Mouse (Mus musculus) left cerebral cortex, adult 18-20 months (tissue): ENCODE measurements around the gene Myo1b. TPM values are rescaled to one million over a fixed set of nuclear protein-coding genes. Genes with fewer than 3 reads are reported as not detected.

Source experiments
- DNase-seq, 2 experiments: peaks; one replicate each; pipeline ENCODE4 v3.0.0; 2021 to 2022; ENCODE audit warnings: low spot score in 2 of 2, mixed read lengths in 1 of 2
- total RNA-seq, 2 experiments: library from RNA; stranded (reverse); gene quantifications; 2 replicates each; pipeline ENCODE4 v1.2.3; 2021

The Myo1b gene
- total RNA-seq, 2 experiments from 2014 or later, result 31.0 to 34.4 TPM

GRCm38 (mm10) chr1:51855541-51856244, 60.2 kb downstream of the Myo1b start:
- DNase-seq, result no peak

GRCm38 (mm10) chr1:51852314-51852713, 63.6 kb downstream of the Myo1b start:
- DNase-seq, result peak in 1 of 2 experiments; percentile 18

- DNase-seq, result no peak
Observed at GRCm38 (mm10) chr1:51849570-51850211, 66.2 kb downstream of the Myo1b start.

DNA sequence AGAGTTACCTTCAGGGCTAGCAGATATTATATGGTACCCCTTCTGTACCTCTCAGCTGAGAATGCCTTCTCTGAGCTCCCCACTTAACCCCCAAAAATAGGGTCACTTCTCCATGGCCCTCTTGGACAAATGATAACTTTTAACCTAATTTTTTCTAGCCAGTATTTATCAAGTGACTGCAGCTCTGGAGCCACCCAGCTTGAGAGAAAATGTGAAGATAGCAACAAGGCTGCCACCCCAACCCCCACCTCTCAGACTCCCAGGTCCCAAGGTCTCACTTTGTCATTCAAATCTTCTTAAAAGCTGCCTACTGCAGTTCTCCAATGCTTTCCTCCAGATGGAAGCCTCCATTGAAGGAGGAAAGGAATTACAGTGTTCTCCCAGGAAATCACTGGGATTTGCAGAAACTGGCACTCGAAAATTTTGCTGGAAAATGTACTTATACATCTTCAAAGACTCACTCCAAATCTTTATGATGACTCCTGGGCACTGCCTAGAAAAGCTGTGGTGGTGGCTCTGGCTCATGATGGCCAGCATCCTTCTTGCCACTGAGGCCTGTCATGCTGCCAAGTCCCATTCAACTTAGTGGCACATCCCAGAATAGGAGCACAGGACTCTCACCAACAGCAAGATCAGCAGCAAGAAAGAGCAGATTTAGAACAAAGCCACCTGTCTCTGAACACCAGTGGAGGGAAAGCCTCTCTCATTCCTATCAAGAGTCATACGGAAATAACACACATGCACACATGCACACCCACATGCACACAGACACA, 70.4 kb downstream of the Myo1b start:
- DNase-seq, result peak in 1 of 2 experiments; percentile 24

- peak in 1 of 2 experiments; percentile 38 for DNase-seq
Observed at GRCm38 (mm10) chr1:51837845-51838623, 77.8 kb downstream of the Myo1b start.

DNA sequence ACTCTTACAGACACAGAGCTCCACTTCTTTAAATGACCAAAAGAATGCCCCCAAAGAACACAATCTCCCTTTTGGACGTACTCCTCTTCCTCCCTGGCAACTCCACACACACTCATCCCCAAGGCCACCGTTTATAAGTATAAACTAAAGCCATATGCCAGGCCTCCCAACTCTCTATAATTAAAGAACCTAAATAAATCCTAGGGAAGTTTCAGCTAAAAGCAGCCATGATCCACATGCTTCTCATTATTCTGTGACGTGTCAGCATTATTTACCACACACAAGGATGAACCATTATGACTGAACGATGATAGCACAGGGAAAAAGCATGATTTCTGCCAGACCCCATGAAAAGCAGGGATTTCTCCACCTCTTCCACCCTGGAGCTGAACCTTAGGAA, 78.6 kb downstream of the Myo1b start:
- no peak for DNase-seq

GRCm38 (mm10) chr1:51835795-51836194, 80.1 kb downstream of the Myo1b start:
- DNase-seq, result no peak

- DNase-seq, result no peak
Observed at GRCm38 (mm10) chr1:51834072-51834471, 81.8 kb downstream of the Myo1b start.

- DNase-seq, result no peak
Observed at GRCm38 (mm10) chr1:51829353-51829752, 86.5 kb downstream of the Myo1b start.

GRCm38 (mm10) chr1:51822531-51822930, 93.3 kb downstream of the Myo1b start:
- DNase-seq, result no peak

DNA sequence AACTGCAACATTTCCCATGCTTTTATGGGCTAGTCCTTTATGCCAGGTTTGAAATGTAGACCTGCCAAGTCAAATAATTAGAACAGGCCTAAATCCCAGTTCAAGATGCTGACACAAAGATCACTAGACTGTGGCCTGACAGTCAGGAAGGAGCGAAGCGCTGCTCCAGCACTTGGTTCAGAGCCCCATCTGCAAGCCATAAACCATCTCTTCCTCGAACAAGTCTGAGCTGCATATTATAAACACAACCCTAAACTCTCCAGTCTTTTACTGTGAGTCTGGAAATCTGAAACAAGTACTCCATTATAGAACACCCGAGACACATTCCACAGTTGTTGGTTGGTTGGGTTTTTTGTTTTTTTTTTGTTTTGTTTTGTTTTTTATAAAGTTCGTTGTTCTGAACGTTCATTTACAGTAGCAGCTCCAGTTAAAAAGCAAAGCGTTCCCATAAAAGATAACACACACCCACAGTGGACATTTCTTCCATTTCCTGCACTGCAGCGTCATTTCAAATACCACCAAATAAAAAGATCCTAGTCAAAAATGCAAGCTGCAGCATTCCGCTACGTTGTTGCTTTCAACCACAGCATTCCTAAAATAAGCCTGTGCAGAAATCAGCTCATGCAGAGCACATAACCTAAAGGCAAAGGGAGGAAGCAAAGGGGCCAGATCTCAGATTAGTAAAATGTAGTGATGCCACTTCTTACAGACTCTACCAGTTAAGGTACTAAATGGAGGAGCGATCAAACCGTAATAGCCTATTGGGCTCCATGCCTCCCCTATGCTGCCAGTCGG, 94.0 kb downstream of the Myo1b start:
- DNase-seq, result no peak

GRCm38 (mm10) chr1:51820520-51820919, 95.4 kb downstream of the Myo1b start:
- DNase-seq, result no peak

GRCm38 (mm10) chr1:51820013-51820441, 95.8 kb downstream of the Myo1b start:
- no peak for DNase-seq

DNA sequence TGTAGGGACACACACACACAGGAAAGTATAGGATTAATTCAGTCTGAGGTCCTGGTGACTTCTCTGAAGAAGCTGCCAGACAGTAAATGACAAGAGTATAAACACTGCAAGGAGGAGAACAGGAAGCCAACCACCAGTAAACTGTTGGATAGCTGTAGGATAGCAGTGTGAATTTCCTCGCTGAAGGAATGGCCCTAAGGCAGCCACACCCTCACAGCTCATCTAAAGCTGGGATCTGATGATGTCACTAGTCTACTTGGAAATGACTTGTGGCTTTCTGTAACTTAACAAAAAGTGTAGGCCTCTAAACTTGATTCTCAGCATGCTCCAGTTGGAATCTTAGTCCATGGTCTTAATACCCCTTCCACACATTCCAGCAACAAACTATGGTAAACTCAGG, 100.2 kb downstream of the Myo1b start:
- no peak for DNase-seq

- DNase-seq, result no peak
Observed at GRCm38 (mm10) chr1:51814854-51815630, 100.8 kb downstream of the Myo1b start.

- DNase-seq, result no peak
Observed at GRCm38 (mm10) chr1:51808847-51809246, 107.0 kb downstream of the Myo1b start.

- no peak for DNase-seq
Observed at GRCm38 (mm10) chr1:51808228-51808627, 107.6 kb downstream of the Myo1b start.

- no peak for DNase-seq
Observed at GRCm38 (mm10) chr1:51805040-51805610, 110.7 kb downstream of the Myo1b start.
